Mouse (Mus musculus): ENCODE measurements at regions not wholly inside any gene's neighbourhood (a gene's known extent, or its start where the extent isn't known, plus 50 kb on each side); places are given as distances from the start of the nearest gene placed in this dataset.

- Histone ChIP-seq H3K27ac (ENCODE audit: low read depth) (no peak overlapping the region), H3K4me3 (ENCODE audit: low read depth, low read length) (no peak overlapping the region), H3K4me2 (no peak overlapping the region), H3K9ac (no peak overlapping the region), H3K9me3 (ENCODE audit: low read depth, low read length) (no peaks in the 10 kb centered on the region), H3K27me3 (ENCODE audit: insufficient read depth, low read length) (no peaks in the 10 kb centered on the region), H3K36me3 (ENCODE audit: insufficient read depth) (no peaks in the 10 kb centered on the region), H3K4me1 (ENCODE audit: insufficient read depth) (no peaks in the 10 kb centered on the region)
- WGBS = 46% methylated on average over 16 of the region's 16 CpGs
- TF ChIP-seq CTCF (IDR thresholded peaks at IDR 0.05; ENCODE audit: low read depth) = no peak
- no peak for ATAC-seq (ENCODE audit: insufficient read depth)
- peak; percentile 27 for DNase-seq
Observed at GRCm38 (mm10) chr5:106200631-106201030, 257.3 kb downstream of the Barhl2 start.

GRCm38 (mm10) chr5:106199061-106199460, 258.9 kb downstream of the Barhl2 start:
- no peaks in the 10 kb centered on the region for H3K36me3 ChIP-seq (ENCODE audit: insufficient read depth)
- no peak overlapping the region for H3K27ac ChIP-seq (ENCODE audit: low read depth)
- ATAC-seq (ENCODE audit: insufficient read depth) = no peak

GRCm38 (mm10) chr5:106191141-106191540, 266.8 kb downstream of the Barhl2 start:
- H3K36me3 ChIP-seq (ENCODE audit: insufficient read depth) = no peaks in the 10 kb centered on the region
- DNase-seq = no peak
- no peaks in the 10 kb centered on the region for H3K27me3 ChIP-seq (ENCODE audit: insufficient read depth, low read length)
- no peak for TF ChIP-seq CTCF (IDR thresholded peaks at IDR 0.05; ENCODE audit: low read depth)
- WGBS = 87% methylated on average over 11 of the region's 11 CpGs
- H3K9ac ChIP-seq = no peak overlapping the region
- H3K4me1 ChIP-seq (ENCODE audit: insufficient read depth) = no peaks in the 10 kb centered on the region
- no peak for ATAC-seq (ENCODE audit: insufficient read depth)
- no peak overlapping the region for H3K27ac ChIP-seq (ENCODE audit: low read depth)
- H3K4me3 ChIP-seq (ENCODE audit: low read depth, low read length) = no peak overlapping the region
- H3K4me2 ChIP-seq = no peak overlapping the region
- H3K9me3 ChIP-seq (ENCODE audit: low read depth, low read length) = no peaks in the 10 kb centered on the region

More at GRCm38 (mm10) chr5:106199061-106199460, 258.9 kb downstream of the Barhl2 start:
- no peak for DNase-seq
- Histone ChIP-seq H3K4me1 (ENCODE audit: insufficient read depth) (no peaks in the 10 kb centered on the region), H3K27me3 (ENCODE audit: insufficient read depth, low read length) (no peaks in the 10 kb centered on the region), H3K4me2 (no peak overlapping the region), H3K9ac (no peak overlapping the region), H3K4me3 (ENCODE audit: low read depth, low read length) (no peak overlapping the region), H3K9me3 (ENCODE audit: low read depth, low read length) (no peaks in the 10 kb centered on the region)
- WGBS = 87% methylated on average over 3 of the region's 3 CpGs
- no peak for TF ChIP-seq CTCF (IDR thresholded peaks at IDR 0.05; ENCODE audit: low read depth)

GRCm38 (mm10) chr5:106181726-106182125, 276.2 kb downstream of the Barhl2 start:
- no peak overlapping the region for H3K27ac ChIP-seq (ENCODE audit: low read depth)
- no peak overlapping the region for H3K4me3 ChIP-seq (ENCODE audit: low read depth, low read length)
- H3K27me3 ChIP-seq (ENCODE audit: insufficient read depth, low read length) = no peaks in the 10 kb centered on the region
- no peaks in the 10 kb centered on the region for H3K4me1 ChIP-seq (ENCODE audit: insufficient read depth)
- no peaks in the 10 kb centered on the region for H3K9me3 ChIP-seq (ENCODE audit: low read depth, low read length)
- 86% methylated on average over 23 of the region's 23 CpGs for WGBS
- no peak for TF ChIP-seq CTCF (IDR thresholded peaks at IDR 0.05; ENCODE audit: low read depth)
- DNase-seq (no peak), ATAC-seq (ENCODE audit: insufficient read depth) (no peak)
- no peak overlapping the region for H3K9ac ChIP-seq
- H3K36me3 ChIP-seq (ENCODE audit: insufficient read depth) = no peaks in the 10 kb centered on the region
- H3K4me2 ChIP-seq = no peak overlapping the region

- H3K4me2 ChIP-seq = no peak overlapping the region
Observed at GRCm38 (mm10) chr5:106172162-106172561, 285.8 kb downstream of the Barhl2 start.

GRCm38 (mm10) chr5:106170405-106170804, 287.6 kb downstream of the Barhl2 start:
- ATAC-seq (ENCODE audit: insufficient read depth) = no peak
- Histone ChIP-seq H3K9ac (no peak overlapping the region), H3K4me3 (ENCODE audit: low read depth, low read length) (no peak overlapping the region), H3K4me1 (ENCODE audit: insufficient read depth) (0 out of 2 replicates have a peak, but pooled peaks cover 3% of the 10 kb centered on the region), H3K9me3 (ENCODE audit: low read depth, low read length) (no peaks in the 10 kb centered on the region), H3K4me2 (no peak overlapping the region), H3K27ac (ENCODE audit: low read depth) (no peak overlapping the region), H3K36me3 (ENCODE audit: insufficient read depth) (no peaks in the 10 kb centered on the region), H3K27me3 (ENCODE audit: insufficient read depth, low read length) (no peaks in the 10 kb centered on the region)
- no peak for TF ChIP-seq CTCF (IDR thresholded peaks at IDR 0.05; ENCODE audit: low read depth)
- no peak for DNase-seq
- 96% methylated on average over 4 of the region's 4 CpGs for WGBS

More at GRCm38 (mm10) chr5:106172162-106172561, 285.8 kb downstream of the Barhl2 start:
- H3K4me3 ChIP-seq (ENCODE audit: low read depth, low read length) = no peak overlapping the region
- H3K9ac ChIP-seq = no peak overlapping the region
- no peaks in the 10 kb centered on the region for H3K27me3 ChIP-seq (ENCODE audit: insufficient read depth, low read length)
- DNase-seq = peak; percentile 59
- no peak for TF ChIP-seq CTCF (IDR thresholded peaks at IDR 0.05; ENCODE audit: low read depth)
- 0 out of 2 replicates have a peak, but pooled peaks cover 3% of the 10 kb centered on the region for H3K4me1 ChIP-seq (ENCODE audit: insufficient read depth)
- H3K9me3 ChIP-seq (ENCODE audit: low read depth, low read length) = no peaks in the 10 kb centered on the region
- ATAC-seq (ENCODE audit: insufficient read depth) = peak; percentile 38; the same call in 1 of the 2 replicates
- no peak overlapping the region for H3K27ac ChIP-seq (ENCODE audit: low read depth)
- H3K36me3 ChIP-seq (ENCODE audit: insufficient read depth) = no peaks in the 10 kb centered on the region
- 19% methylated on average over 3 of the region's 3 CpGs for WGBS

GRCm38 (mm10) chr5:106167556-106167955, 290.4 kb downstream of the Barhl2 start:
- H3K36me3 ChIP-seq (ENCODE audit: insufficient read depth) = no peaks in the 10 kb centered on the region
- no peak overlapping the region for H3K9ac ChIP-seq
- H3K27ac ChIP-seq (ENCODE audit: low read depth) = no peak overlapping the region
- no peak overlapping the region for H3K4me2 ChIP-seq
- no peak for DNase-seq
- 0 out of 2 replicates have a peak, but pooled peaks cover 3% of the 10 kb centered on the region for H3K4me1 ChIP-seq (ENCODE audit: insufficient read depth)
- H3K27me3 ChIP-seq (ENCODE audit: insufficient read depth, low read length) = no peaks in the 10 kb centered on the region
- TF ChIP-seq CTCF (IDR thresholded peaks at IDR 0.05; ENCODE audit: low read depth) = no peak
- no peak for ATAC-seq (ENCODE audit: insufficient read depth)
- 80% methylated on average over 11 of the region's 11 CpGs for WGBS
- no peak overlapping the region for H3K4me3 ChIP-seq (ENCODE audit: low read depth, low read length)
- H3K9me3 ChIP-seq (ENCODE audit: low read depth, low read length) = no peaks in the 10 kb centered on the region

GRCm38 (mm10) chr5:106166266-106166665, 289.9 kb downstream of the Zfp326 start:
- H3K27me3 ChIP-seq (ENCODE audit: insufficient read depth, low read length) = no peaks in the 10 kb centered on the region
- H3K4me1 ChIP-seq (ENCODE audit: insufficient read depth) = no peaks in the 10 kb centered on the region

More at GRCm38 (mm10) chr5:106166266-106166665, 289.9 kb downstream of the Zfp326 start:
- H3K27ac ChIP-seq (ENCODE audit: low read depth) = no peak overlapping the region
- no peak overlapping the region for H3K4me2 ChIP-seq
- ATAC-seq (ENCODE audit: insufficient read depth) (no peak), DNase-seq (no peak)
- H3K9ac ChIP-seq = no peak overlapping the region
- no peak for TF ChIP-seq CTCF (IDR thresholded peaks at IDR 0.05; ENCODE audit: low read depth)
- WGBS = 58% methylated on average over 5 of the region's 5 CpGs
- H3K4me3 ChIP-seq (ENCODE audit: low read depth, low read length) = no peak overlapping the region
- no peaks in the 10 kb centered on the region for H3K36me3 ChIP-seq (ENCODE audit: insufficient read depth)
- H3K9me3 ChIP-seq (ENCODE audit: low read depth, low read length) = no peaks in the 10 kb centered on the region

Data from lung, embryonic 14.5 days (tissue).